Mouse (Mus musculus) regulatory T cell (primary cell): ENCODE measurements at regions not wholly inside any gene's neighbourhood (a gene's known extent, or its start where the extent isn't known, plus 50 kb on each side); places are given as distances from the start of the nearest gene placed in this dataset.

Experiments
- in situ Hi-C: fragments of 300-600 bp; cut with MboI, MseI; formaldehyde crosslinking; loops from one replicate; pipeline ENCODE4 v1.15.1; 2025; ENCODE audit warnings: high pct_unique_total_duplicates

DNA sequence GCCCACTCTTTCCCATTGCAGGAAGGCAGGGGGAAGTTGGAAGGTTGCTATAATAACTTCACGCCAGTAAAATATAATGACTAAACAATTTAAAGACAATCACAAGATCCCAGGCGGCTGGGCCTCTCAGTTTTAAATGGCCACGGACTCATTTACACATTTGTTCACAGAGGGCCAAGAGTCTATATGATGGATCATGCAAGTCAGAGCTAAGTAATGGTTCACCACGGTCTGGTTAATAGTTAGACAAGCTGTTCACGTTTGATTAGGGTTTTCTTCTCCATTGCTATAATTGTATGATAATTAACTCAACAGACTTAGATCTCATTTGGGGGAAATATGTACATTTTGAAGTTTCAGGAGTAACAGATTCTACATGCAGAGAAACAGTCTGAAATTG, 170.0 kb downstream of the Ppargc1a start:
- in situ Hi-C loops: no loop called here

- in situ Hi-C loops: no loop called here
Measured at GRCm38 (mm10) chr5:51391319-51391718, 176.2 kb downstream of the Ppargc1a start.

DNA sequence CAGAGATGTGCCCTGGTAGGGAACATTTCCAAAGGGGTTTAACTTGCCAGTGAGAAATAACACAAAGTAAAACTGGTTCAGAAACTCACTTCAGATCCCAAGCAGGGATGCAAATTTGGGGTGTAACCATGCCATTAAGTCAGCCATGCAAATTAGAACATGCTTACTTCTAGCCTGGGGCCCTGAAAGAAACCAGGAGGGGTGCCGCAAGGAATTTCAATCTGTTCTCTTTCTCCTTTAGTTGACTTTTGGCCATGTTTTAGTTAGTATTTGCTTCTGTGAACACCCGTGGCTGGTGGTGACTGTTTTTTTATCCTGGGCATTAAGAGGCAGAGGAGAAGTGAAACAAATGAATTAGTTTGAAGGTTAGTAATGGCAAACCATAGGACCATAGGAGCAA, 179.8 kb downstream of the Ppargc1a start:
- in situ Hi-C loops: no loop called here

DNA sequence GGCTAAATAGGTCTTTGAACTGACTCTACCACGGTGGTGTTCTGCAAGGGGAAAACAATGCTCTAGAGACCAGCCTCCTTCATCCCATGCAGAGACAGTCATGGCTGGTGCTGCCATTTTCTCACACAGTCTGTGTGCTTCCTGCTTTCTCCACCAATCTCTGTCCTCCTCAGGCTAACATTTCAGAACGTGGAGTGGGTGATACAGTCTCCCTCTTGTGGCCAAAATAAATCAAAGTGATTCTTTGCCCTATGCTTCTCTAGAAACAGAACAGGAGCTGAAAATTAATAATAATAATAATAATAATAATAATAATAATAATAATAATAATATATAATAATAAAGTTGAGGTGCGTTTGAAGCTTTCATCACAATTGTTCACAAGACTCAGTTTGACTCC, 181.1 kb downstream of the Ppargc1a start:
- in situ Hi-C loops: no loop called here

- in situ Hi-C loops: no loop called here
Measured at GRCm38 (mm10) chr5:51384278-51384677, 183.2 kb downstream of the Ppargc1a start.

DNA sequence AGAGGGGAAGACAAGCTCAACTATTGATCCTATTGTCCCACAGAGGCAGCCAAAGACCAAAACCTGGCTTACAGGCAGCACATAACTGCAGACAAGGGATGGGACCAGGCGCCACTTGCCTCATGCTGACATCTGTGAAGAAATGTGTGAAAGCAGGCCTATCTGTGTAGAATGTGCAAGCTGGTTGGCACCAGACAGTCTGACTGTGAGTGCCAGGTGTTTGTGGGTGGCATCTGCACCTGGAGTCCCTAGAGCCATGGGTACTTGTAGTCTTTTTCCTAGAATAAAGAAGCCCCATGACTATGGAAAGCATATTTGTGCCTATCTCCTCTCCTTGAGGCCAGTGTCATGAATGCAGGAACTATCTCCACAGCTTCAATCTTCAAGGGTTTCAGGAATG, 208.4 kb downstream of the Ppargc1a start:
- in situ Hi-C loops: no loop called here

DNA sequence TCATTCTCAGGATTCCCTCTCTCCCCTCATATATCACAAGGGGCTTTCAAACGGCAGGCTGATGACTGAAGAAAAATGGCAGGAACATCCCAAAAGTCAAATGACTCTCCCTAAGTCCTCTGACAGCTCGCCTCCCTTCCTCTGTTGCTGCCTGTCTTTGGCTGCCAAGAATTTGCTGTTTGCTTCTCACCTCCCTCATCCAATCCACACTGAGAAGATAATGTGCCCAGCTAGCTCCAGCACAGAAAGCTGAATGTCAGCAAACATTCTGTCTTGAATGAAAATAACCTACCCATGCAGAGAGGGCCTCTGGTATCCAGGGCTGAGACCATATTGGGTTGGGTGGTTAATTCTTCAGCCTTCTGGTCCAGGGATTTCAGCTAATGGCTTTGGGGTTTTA, 219.3 kb downstream of the Ppargc1a start:
- in situ Hi-C loops: no loop called here

- in situ Hi-C loops: no loop called here
Measured at GRCm38 (mm10) chr5:51329142-51329541, 238.4 kb downstream of the Ppargc1a start.

DNA sequence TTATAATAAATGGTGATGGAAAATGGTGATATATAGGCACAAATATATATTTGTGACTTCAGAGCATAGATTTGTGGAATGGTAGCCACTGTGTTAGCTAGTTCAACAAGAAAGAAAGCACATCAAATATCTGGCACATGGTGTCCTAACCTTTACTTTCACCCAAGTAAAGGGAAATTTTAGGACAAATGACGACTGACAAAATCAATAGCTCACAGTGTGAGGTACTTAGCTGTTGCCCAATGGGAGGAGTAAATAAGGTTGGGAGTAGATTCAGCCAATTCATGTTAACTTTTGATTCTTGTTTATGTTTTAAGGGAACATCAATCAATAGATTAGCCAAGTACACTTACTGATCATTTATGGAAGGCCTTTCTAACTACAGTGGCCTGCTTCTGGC, 278.3 kb downstream of the Ppargc1a start:
- in situ Hi-C loops: no loop called here

GRCm38 (mm10) chr5:51288234-51288633, 279.3 kb downstream of the Ppargc1a start:
- in situ Hi-C loops: no loop called here

DNA sequence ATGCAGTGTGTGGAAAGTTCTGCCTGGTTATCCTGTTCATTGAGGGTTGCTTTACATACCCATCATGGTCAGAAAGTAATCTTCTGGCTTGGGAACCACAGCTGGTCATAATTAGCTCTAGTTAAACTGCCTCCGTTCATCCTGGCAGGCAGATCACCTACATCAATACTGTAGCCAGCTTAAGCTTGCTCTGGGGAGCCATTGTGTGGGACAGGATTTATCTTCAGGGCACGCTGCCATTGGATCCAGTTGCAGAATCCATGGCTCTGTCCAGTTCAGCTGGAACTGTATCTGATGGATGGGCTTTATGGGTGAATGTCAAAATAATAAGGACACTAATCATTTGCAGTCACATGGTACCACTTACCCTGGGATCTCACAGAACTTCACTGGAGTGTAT, 326.4 kb downstream of the Ppargc1a start:
- in situ Hi-C loops: no loop called here

DNA sequence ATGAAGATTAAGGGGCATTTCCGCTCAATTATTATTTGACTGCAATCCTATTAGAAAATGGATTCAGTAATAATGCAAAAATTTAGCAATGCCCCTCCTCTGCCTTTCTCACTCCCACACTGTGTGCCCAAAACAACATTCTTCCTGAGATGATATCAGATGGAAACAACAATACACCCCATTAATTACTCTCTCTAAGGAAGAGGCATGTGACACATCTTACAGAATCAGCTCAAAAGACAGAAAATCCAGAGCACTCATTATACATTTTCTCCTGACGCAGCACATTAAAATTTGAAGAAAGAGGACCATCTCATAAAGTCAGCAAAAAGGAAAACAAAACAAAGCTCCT, 333.5 kb downstream of the Ppargc1a start:
- in situ Hi-C loops: no loop called here

DNA sequence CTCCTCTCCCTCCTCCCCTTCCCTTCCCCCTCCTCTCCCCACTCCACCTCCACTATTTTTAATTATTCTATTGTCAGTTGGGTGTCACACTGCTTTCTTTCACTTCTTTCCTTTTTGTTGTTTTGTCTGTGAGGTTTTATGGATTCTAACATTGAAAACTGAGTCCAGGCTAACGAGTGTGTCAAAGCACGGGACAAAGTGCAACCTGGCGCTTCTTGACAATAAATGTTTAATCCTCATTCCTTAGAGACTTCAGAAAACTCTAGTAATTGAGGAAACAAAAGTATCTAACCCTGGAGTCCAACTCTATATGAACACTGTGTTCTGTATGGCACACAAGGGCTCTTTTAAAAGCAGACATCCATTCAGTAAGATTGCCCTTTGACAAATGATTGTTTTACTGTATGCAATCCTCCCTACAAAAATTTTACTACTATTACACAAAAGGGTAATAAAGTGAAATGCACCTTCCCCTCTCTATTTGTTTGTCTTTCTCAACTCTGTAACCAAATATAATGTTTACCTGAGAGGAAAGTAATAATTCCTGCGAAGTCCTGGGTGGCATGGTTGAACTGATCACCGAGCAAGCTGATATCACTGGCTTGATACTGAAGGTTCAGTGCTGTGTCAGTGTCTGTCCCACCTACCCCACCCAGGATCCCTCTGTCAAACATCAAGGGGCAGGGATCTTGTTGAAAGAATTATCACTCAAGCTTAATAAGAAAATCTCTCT, 334.1 kb downstream of the Ppargc1a start:
- in situ Hi-C loops: no loop called here

DNA sequence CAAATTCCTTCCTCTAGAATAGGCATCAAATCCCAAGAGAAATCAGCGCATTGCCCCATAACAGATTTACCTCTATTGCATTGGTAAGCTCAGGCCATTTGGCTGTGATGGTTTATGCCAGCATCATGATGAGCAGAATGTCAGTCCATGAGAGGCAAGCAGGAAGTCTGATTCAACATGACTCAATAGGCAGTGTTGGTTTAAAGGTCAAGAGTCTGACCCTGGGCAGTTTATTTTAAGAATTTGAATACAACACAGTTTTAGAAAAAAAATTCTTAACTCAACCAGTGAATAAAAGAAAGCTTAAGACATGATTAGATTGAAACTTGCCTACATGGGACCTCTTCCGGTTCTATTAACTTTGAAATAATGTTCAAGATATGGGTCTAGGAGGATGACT, 337.7 kb downstream of the Ppargc1a start:
- in situ Hi-C loops: no loop called here

GRCm38 (mm10) chr5:51227996-51228395, 339.5 kb downstream of the Ppargc1a start:
- in situ Hi-C loops: no loop called here

DNA sequence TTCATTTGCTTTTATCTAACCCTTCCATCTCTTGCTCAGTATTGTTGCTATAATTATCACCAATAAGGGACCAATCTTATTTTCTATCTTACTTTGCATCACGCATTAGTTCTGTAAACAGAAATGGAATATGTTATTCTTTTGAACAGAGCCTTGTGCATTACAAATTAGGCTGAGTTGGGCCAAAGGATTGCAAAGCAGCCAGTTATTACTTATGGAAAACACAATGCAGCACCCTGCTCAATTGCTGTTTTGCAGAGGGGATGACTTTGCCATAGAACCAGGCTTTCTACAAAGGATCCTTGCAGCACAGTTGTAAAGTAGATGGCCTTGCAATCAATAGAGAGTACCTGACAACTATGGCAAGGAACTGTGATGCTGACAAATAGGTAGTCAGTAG, 364.3 kb downstream of the Ppargc1a start:
- in situ Hi-C loops: no loop called here

DNA sequence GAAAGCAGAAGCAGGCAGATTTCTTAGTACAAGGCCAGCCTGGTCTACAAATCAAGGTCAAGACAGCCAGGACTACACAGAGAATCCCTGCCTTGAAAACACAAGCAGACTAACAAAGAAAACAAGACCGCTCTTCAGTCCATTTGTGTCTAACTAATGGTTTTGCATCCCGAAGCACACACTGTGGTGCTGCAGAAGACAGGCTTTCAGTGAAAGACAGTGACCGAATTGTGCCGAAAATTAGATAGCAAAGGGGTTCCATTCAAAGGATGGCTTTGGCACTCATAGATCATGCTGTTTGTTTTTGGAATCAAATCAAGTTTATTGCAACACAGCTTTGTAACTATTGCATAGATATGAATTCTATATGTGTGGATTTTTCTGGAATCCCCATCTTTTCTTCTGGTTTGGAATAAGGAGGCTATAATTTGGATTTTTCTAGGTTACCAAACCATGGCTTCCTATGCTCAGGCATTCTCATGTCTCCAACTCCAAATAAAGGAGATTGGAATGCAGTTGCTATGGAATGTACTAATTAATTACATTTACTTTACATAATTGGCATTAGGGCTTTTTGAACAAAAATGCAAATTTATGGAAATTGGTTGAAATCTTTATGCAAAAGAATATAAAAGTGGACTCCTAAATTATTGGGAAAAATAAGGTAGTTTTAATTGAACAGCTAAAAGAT, 364.9 kb downstream of the Ppargc1a start:
- in situ Hi-C loops: no loop called here

- in situ Hi-C loops: no loop called here
Measured at GRCm38 (mm10) chr5:51196393-51197347, 370.9 kb downstream of the Ppargc1a start.

GRCm38 (mm10) chr5:51190661-51191060, 376.9 kb downstream of the Ppargc1a start:
- in situ Hi-C loops: no loop called here

- in situ Hi-C loops: loop anchor here (10.0 kb wide), 1 partner anchor 1035 kb away; no protein-coding TSS in a partner anchor
Measured at GRCm38 (mm10) chr5:51169828-51170227, 397.7 kb downstream of the Ppargc1a start.

- in situ Hi-C loops: loop anchor here (10.0 kb wide), 1 partner anchor 1033 kb away; no protein-coding TSS in a partner anchor
Measured at GRCm38 (mm10) chr5:51168206-51168605, 399.3 kb downstream of the Ppargc1a start.

DNA sequence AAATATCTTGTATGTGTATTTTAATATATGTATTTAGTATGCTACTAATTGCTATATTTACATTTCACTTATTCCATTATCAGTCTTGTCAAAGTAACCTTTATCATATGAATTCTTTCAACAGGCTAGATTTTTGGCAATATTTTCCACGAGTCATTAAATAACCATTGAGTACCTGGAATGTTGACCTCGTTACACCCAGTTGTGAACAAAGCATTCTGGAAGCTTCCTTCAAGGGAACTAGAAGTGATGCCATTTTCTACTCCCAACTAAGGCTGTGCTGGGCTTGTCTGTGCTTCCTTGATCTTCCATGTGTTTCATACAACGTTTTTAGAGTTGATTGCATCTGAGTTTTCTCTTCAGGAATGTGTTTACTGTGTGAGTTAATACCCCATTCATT, 410.6 kb downstream of the Ppargc1a start:
- in situ Hi-C loops: no loop called here
